Mouse (Mus musculus): ENCODE data around the gene Papola.
"Not testable (repeated sequence)": the region's sequence is repeated elsewhere in the genome, so short reads cannot be mapped to it uniquely, and the experiment has no call there.

The Papola gene

GRCm38 (mm10) chr12:105805790-105806189 is 21.3 kb downstream of the Papola start:
- DNase-seq (ENCODE audit: low read depth, low spot score): no peak

- DNase-seq (ENCODE audit: low read depth, low spot score): no peak
Observed at GRCm38 (mm10) chr12:105806205-105806604, 21.7 kb downstream of the Papola start.

GRCm38 (mm10) chr12:105807416-105807815 is 22.9 kb downstream of the Papola start:
- DNase-seq (ENCODE audit: low read depth, low spot score): no peak

GRCm38 (mm10) chr12:105808945-105809344 is 24.5 kb downstream of the Papola start:
- DNase-seq (ENCODE audit: low read depth, low spot score): no peak

- no peak for DNase-seq (ENCODE audit: low read depth, low spot score)
Observed at GRCm38 (mm10) chr12:105810608-105811007, 26.1 kb downstream of the Papola start.

- DNase-seq (ENCODE audit: low read depth, low spot score): no peak
Observed at GRCm38 (mm10) chr12:105813957-105814356, 29.5 kb downstream of the Papola start.

- DNase-seq (ENCODE audit: low read depth, low spot score): no peak
Observed at GRCm38 (mm10) chr12:105823472-105823871, 39.0 kb downstream of the Papola start.

GRCm38 (mm10) chr12:105824743-105825142 is 40.2 kb downstream of the Papola start:
- DNase-seq (ENCODE audit: low read depth, low spot score): no peak

GRCm38 (mm10) chr12:105825266-105825665 is 40.8 kb downstream of the Papola start:
- no peak for DNase-seq (ENCODE audit: low read depth, low spot score)

- no peak for DNase-seq (ENCODE audit: low read depth, low spot score)
Observed at GRCm38 (mm10) chr12:105832541-105832940, 48.0 kb downstream of the Papola start.

- DNase-seq (ENCODE audit: low read depth, low spot score): no peak
Observed at GRCm38 (mm10) chr12:105834926-105835325, 50.4 kb downstream of the Papola start.

- DNase-seq (ENCODE audit: low read depth, low spot score): no peak
Observed at GRCm38 (mm10) chr12:105835571-105835970, 51.1 kb downstream of the Papola start.

- no peak for DNase-seq (ENCODE audit: low read depth, low spot score)
Observed at GRCm38 (mm10) chr12:105836196-105836595, 51.7 kb downstream of the Papola start.

- no peak for DNase-seq (ENCODE audit: low read depth, low spot score)
Observed at GRCm38 (mm10) chr12:105839096-105839495, 54.6 kb downstream of the Papola start.

GRCm38 (mm10) chr12:105840545-105840944 is 56.1 kb downstream of the Papola start:
- DNase-seq (ENCODE audit: low read depth, low spot score): not testable (repeated sequence)

- DNase-seq (ENCODE audit: low read depth, low spot score): no peak
Observed at GRCm38 (mm10) chr12:105843243-105844005, 58.9 kb downstream of the Papola start.

- DNase-seq (ENCODE audit: low read depth, low spot score): no peak
Observed at GRCm38 (mm10) chr12:105844406-105844805, 59.9 kb downstream of the Papola start.

GRCm38 (mm10) chr12:105849102-105849501 is 64.6 kb downstream of the Papola start:
- DNase-seq (ENCODE audit: low read depth, low spot score): no peak

GRCm38 (mm10) chr12:105850675-105851074 is 66.2 kb downstream of the Papola start:
- DNase-seq (ENCODE audit: low read depth, low spot score): no peak

- no peak for DNase-seq (ENCODE audit: low read depth, low spot score)
Observed at GRCm38 (mm10) chr12:105852798-105853197, 68.3 kb downstream of the Papola start.

- no peak for DNase-seq (ENCODE audit: low read depth, low spot score)
Observed at GRCm38 (mm10) chr12:105854639-105855038, 70.1 kb downstream of the Papola start.

GRCm38 (mm10) chr12:105857902-105858640 is 73.6 kb downstream of the Papola start:
- DNase-seq (ENCODE audit: low read depth, low spot score): no peak

- no peak for DNase-seq (ENCODE audit: low read depth, low spot score)
Observed at GRCm38 (mm10) chr12:105862072-105862471, 77.6 kb downstream of the Papola start.

All from skeletal muscle tissue, adult 2 months (tissue).